Mouse (Mus musculus) liver, postnatal 0 days (tissue): Measurements from ENCODE around the gene Pou5f2. TPM values are rescaled to one million over a fixed set of nuclear protein-coding genes. Genes with fewer than 3 reads are reported as not detected.

Experiments used
- ATAC-seq: fragments of 200-750 bp; cut with Nextera tagmentation; 2 replicates; pipeline ENCODE4 v1.8.0; 2017; ENCODE audit warnings: mild to moderate bottlenecking, moderate library complexity
- DNase-seq: peaks from one replicate; pipeline ENCODE4 v3.0.0-alpha.2; 2016
- H3K27ac ChIP-seq: fragments of 300-500 bp; sonication (generic); 2 replicates; pipeline ENCODE4 v1.5.1; 2014; ENCODE audit warnings: antibody characterized with exemption, moderate library complexity, mild to moderate bottlenecking, low read depth
- H3K27me3 ChIP-seq: fragments of 300-500 bp; sonication (generic); 2 replicates; pipeline ENCODE4 v1.6.1; 2014; ENCODE audit warnings: low read length, control low read depth, mixed read lengths; ENCODE audit not compliant: insufficient read depth
- H3K36me3 ChIP-seq: fragments of 300-500 bp; sonication (generic); replicated peaks from 2 replicates; pipeline ENCODE4 v1.6.1; 2014; ENCODE audit warnings: mild to moderate bottlenecking, control low read depth, low read length, moderate library complexity, mixed read lengths; ENCODE audit not compliant: insufficient read depth
- H3K4me1 ChIP-seq: fragments of 300-500 bp; sonication (generic); 2 replicates; pipeline ENCODE4 v1.6.1; 2014; ENCODE audit warnings: antibody characterized with exemption, mild to moderate bottlenecking, control low read depth; ENCODE audit not compliant: insufficient read depth
- H3K4me2 ChIP-seq: fragments of 300-500 bp; sonication (generic); 2 replicates; pipeline ENCODE4 v1.6.1; 2014; ENCODE audit warnings: low read depth, mild to moderate bottlenecking, low read length, moderate library complexity, mixed read lengths
- H3K4me3 ChIP-seq: fragments of 300-500 bp; sonication (generic); 2 replicates; pipeline ENCODE4 v1.5.1; 2014; ENCODE audit warnings: low read depth, low read length
- H3K9ac ChIP-seq: fragments of 300-500 bp; sonication (generic); replicated peaks from 2 replicates; pipeline ENCODE4 v1.6.1; 2014; ENCODE audit warnings: mild to moderate bottlenecking, moderate library complexity
- H3K9me3 ChIP-seq: fragments of 300-500 bp; sonication (generic); 2 replicates; pipeline ENCODE4 v1.6.1; 2016; ENCODE audit warnings: mild to moderate bottlenecking, control low read depth, low read length, mixed read lengths
- CTCF ChIP-seq: sonication (generic); IDR thresholded peaks from 2 replicates; pipeline ENCODE4 v1.5.1; 2016; ENCODE audit warnings: antibody characterized with exemption, low read depth
- EP300 ChIP-seq: IDR thresholded peaks from 2 replicates; pipeline ENCODE4 v1.6.1; 2016; ENCODE audit warnings: antibody characterized with exemption, low read depth, mild to moderate bottlenecking
- WGBS: fragments of 180-500 bp; shearing (Covaris S2); extraction: QIAGEN DNeasy Blood & Tissue Kit; methylation state at CpG from one replicate; pipeline ENCODE4 v1.1.7; 2014; ENCODE audit not compliant: insufficient replicate concordance; 5-methylcytosine and 5-hydroxymethylcytosine counted together
- polyA plus RNA-seq: library from polyadenylated mRNA; unstranded; fragments of >200 nt; fragmentation: Nextera tagmentation; extraction: Ambion mirVana; gene quantifications from 2 replicates; pipeline ENCODE4 v1.2.1, GENCODE M21; 2015

Pou5f2 gene
- polyA plus RNA-seq, 1 experiment from 2014 or later: 0.40 TPM

- WGBS: 72% methylated on average over 4 of the region's 4 CpGs
- no peak for ATAC-seq
- no peaks in the 10 kb centered on the region for H3K9me3 ChIP-seq
- no peaks in the 10 kb centered on the region for H3K4me1 ChIP-seq
- H3K9ac ChIP-seq: no peak overlapping the region
- no peak for TF ChIP-seq EP300
- no peak for TF ChIP-seq CTCF
- H3K27me3 ChIP-seq: no peaks in the 10 kb centered on the region
- H3K4me2 ChIP-seq: no peak overlapping the region
- DNase-seq: no peak
- H3K4me3 ChIP-seq: no peak overlapping the region
- H3K36me3 ChIP-seq: no peaks in the 10 kb centered on the region
- H3K27ac ChIP-seq: no peak overlapping the region
These were observed 20.1 kb upstream of the Pou5f2 start for GRCm38 (mm10) chr13:78004649-78005048.

- ATAC-seq (no peak), DNase-seq (no peak)
- Histone ChIP-seq H3K9me3 (no peaks in the 10 kb centered on the region), H3K4me3 (no peak overlapping the region), H3K36me3 (no peaks in the 10 kb centered on the region), H3K9ac (no peak overlapping the region), H3K27ac (no peak overlapping the region), H3K27me3 (no peaks in the 10 kb centered on the region), H3K4me2 (no peak overlapping the region), H3K4me1 (no peaks in the 10 kb centered on the region)
- TF ChIP-seq CTCF: no peak
- no peak for TF ChIP-seq EP300
- WGBS: 77% methylated on average over 3 of the region's 3 CpGs
These were observed 19.4 kb upstream of the Pou5f2 start for GRCm38 (mm10) chr13:78005344-78005743.

- no peak overlapping the region for H3K4me3 ChIP-seq
- no peak overlapping the region for H3K27ac ChIP-seq
- TF ChIP-seq CTCF (no peak), EP300 (no peak)
- no peaks in the 10 kb centered on the region for H3K27me3 ChIP-seq
- WGBS: 85% methylated on average over 1 of the region's 1 CpGs
- H3K9ac ChIP-seq: no peak overlapping the region
- ATAC-seq (no peak), DNase-seq (no peak)
- H3K9me3 ChIP-seq: no peaks in the 10 kb centered on the region
- no peaks in the 10 kb centered on the region for H3K4me1 ChIP-seq
- H3K36me3 ChIP-seq: no peaks in the 10 kb centered on the region
- no peak overlapping the region for H3K4me2 ChIP-seq
These were observed 14.5 kb upstream of the Pou5f2 start for GRCm38 (mm10) chr13:78010176-78010575.

- TF ChIP-seq EP300: no peak
- TF ChIP-seq CTCF: no peak
- WGBS: 36% methylated on average over 1 of the region's 1 CpGs
- Histone ChIP-seq H3K27ac (no peak overlapping the region), H3K9ac (no peak overlapping the region), H3K4me1 (no peaks in the 10 kb centered on the region), H3K9me3 (no peaks in the 10 kb centered on the region), H3K27me3 (no peaks in the 10 kb centered on the region), H3K4me3 (no peak overlapping the region), H3K4me2 (no peak overlapping the region), H3K36me3 (no peaks in the 10 kb centered on the region)
- DNase-seq (no peak), ATAC-seq (no peak)
These were observed 8.1 kb downstream of the Pou5f2 start for GRCm38 (mm10) chr13:78032821-78033220.

DNA sequence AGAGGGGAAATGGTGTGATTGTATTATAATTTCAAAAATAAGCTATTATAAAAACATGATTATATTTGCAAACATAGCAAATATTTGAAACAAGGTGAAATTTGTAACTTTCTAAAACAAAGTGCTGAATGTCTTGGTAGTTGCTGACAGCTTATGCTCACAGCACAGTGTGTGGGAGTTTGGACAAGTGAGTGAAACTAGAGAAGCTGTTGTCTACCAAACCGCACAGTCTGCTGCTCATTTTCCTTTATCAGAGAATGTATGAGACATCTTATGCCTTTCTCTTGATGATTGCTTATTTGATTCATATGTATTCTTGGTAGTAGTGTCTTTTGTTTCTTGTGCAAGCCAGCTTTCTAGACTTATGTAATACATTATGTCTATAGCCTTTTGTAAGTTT lies 12.5 kb downstream of the Pou5f2 start:
- Histone ChIP-seq H3K4me3 (no peak overlapping the region), H3K9me3 (no peaks in the 10 kb centered on the region), H3K36me3 (no peaks in the 10 kb centered on the region), H3K27ac (no peak overlapping the region), H3K27me3 (no peaks in the 10 kb centered on the region), H3K9ac (no peak overlapping the region), H3K4me1 (no peaks in the 10 kb centered on the region), H3K4me2 (no peak overlapping the region)
- DNase-seq (no peak), ATAC-seq (no peak)
- TF ChIP-seq CTCF: no peak
- 81% methylated on average over 1 of the region's 1 CpGs for WGBS

DNA sequence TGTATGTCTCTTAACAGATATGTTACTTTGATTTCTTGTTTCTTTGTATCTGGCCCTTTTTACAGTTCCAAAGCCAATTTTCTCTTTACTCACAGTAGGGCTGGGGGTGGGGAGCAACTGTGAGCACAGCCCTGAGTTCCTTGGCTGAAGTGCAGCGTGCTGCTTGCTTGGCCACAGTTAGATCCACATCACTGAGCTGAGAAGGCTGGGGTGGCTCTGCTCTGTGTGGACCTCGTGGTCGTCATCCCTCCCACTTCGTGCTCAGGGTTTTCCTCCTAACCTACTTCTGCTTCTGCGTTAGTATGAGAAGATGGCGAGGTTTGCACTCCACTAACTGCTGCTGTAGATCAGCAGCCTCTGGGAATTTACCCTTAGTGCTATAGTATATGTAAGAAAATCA lies 18.5 kb downstream of the Pou5f2 start:
- H3K36me3 ChIP-seq: no peaks in the 10 kb centered on the region
- H3K4me2 ChIP-seq: no peak overlapping the region
- WGBS: 44% methylated on average over 6 of the region's 6 CpGs
- no peak for TF ChIP-seq EP300
- no peak for TF ChIP-seq CTCF
- ATAC-seq (no peak), DNase-seq (no peak)
- no peak overlapping the region for H3K27ac ChIP-seq
- H3K4me3 ChIP-seq: no peak overlapping the region
- H3K9me3 ChIP-seq: no peaks in the 10 kb centered on the region
- H3K9ac ChIP-seq: no peak overlapping the region
- H3K27me3 ChIP-seq: no peaks in the 10 kb centered on the region
- H3K4me1 ChIP-seq: no peaks in the 10 kb centered on the region

- Histone ChIP-seq H3K27me3 (no peaks in the 10 kb centered on the region), H3K9ac (no peak overlapping the region), H3K36me3 (no peaks in the 10 kb centered on the region), H3K27ac (no peak overlapping the region), H3K4me2 (no peak overlapping the region), H3K4me1 (no peaks in the 10 kb centered on the region), H3K9me3 (no peaks in the 10 kb centered on the region), H3K4me3 (no peak overlapping the region)
- DNase-seq: no peak
- WGBS: 66% methylated on average over 5 of the region's 5 CpGs
- no peak for TF ChIP-seq CTCF
- TF ChIP-seq EP300: no peak
- ATAC-seq: no peak
These were observed 20.4 kb downstream of the Pou5f2 start for GRCm38 (mm10) chr13:78045116-78045515.

Other genes starting within 250 kb of the Pou5f2 start
- 0.36 and 0.52 TPM in 2 replicates for gene Nr2f1, start 174.9 kb downstream of the Pou5f2 start, polyA plus RNA-seq